In genomic region chr17:30459706-30460105, GRCm38 (mm10) we compare ENCODE assay signal across 22 mouse cellular contexts.
A peak's percentile ranks its signal among the peaks of the same experiment; 100 is the strongest.
DNase-seq lines count a peak whose midpoint lies in the region; ATAC-seq and TF ChIP-seq lines count a peak whose summit lies in the region.
"Had no signal": no experiment of that assay in that cellular context is flagged by ENCODE, and none has a peak within 500 bp of the region (broad histone marks: within the 10 kb centered on the region; RNA-seq: fewer than 3 reads in every experiment).

No protein-coding gene starts in this region.

- TF ChIP-seq CTCF in intestine, postnatal 0 days (IDR thresholded peaks at IDR 0.05; ENCODE audit: low read depth): no peak

- no peak overlapping the region for H3K4me3 ChIP-seq in intestine, postnatal 0 days (ENCODE audit: low read depth, low read length)
- H3K4me3 ChIP-seq: embryonic facial prominence, embryonic 10.5 days; heart, embryonic 12.5 days; hindbrain, embryonic 15.5 days; kidney, embryonic 15.5 days; midbrain, embryonic 12.5 days; neural tube, embryonic 13.5 days had no signal

- H3K9ac ChIP-seq in intestine, postnatal 0 days (ENCODE audit: low read depth, low read length): no peak overlapping the region
- H3K9ac ChIP-seq: forebrain, postnatal 0 days; heart, embryonic 12.5 days; hindbrain, embryonic 15.5 days; kidney, embryonic 15.5 days; midbrain, embryonic 12.5 days; neural tube, embryonic 13.5 days had no signal

- no peaks in the 10 kb centered on the region for H3K9me3 ChIP-seq in intestine, postnatal 0 days (ENCODE audit: control insufficient read depth)
- H3K9me3 ChIP-seq: embryonic facial prominence, embryonic 10.5 days; heart, embryonic 12.5 days; hindbrain, embryonic 15.5 days; kidney, embryonic 15.5 days; midbrain, embryonic 12.5 days; neural tube, embryonic 13.5 days had no signal

- H3K4me2 ChIP-seq in intestine, postnatal 0 days (replicated peaks; ENCODE audit: low read depth): no peak overlapping the region
- H3K4me2 ChIP-seq: heart, embryonic 12.5 days; hindbrain, embryonic 15.5 days; kidney, embryonic 15.5 days; midbrain, embryonic 12.5 days; neural tube, embryonic 13.5 days had no signal

- intact Hi-C loops in left cerebral cortex, postnatal 4 days (cut with DNase I): loop anchor here (5.0 to 10.0 kb wide), 2 partner anchors 355 to 572 kb away; no protein-coding TSS in a partner anchor

- 83% methylated on average over 5 of the region's 5 CpGs for WGBS in intestine, postnatal 0 days

- H3K27ac ChIP-seq in intestine, postnatal 0 days (ENCODE audit: low read depth, low read length): no peak overlapping the region
- H3K27ac ChIP-seq: embryonic facial prominence, embryonic 10.5 days; kidney, embryonic 15.5 days; midbrain, embryonic 12.5 days had no signal

- H3K4me1 ChIP-seq in intestine, postnatal 0 days (replicated peaks; ENCODE audit: control insufficient read depth, insufficient read depth, low read length): no peaks in the 10 kb centered on the region

- H3K27me3 ChIP-seq in intestine, postnatal 0 days (replicated peaks; ENCODE audit: control insufficient read depth, insufficient read depth, low read length): no peaks in the 10 kb centered on the region
- H3K27me3 ChIP-seq: heart, embryonic 12.5 days; hindbrain, embryonic 15.5 days; kidney, embryonic 15.5 days; midbrain, embryonic 12.5 days; neural tube, embryonic 13.5 days had no signal

- ATAC-seq in intestine, postnatal 0 days: no peak
- ATAC-seq: forebrain, postnatal 0 days; intestine, embryonic 16.5 days had no signal

- peak; percentile 50 to 63 for DNase-seq in cerebellum, postnatal 10 days
- no peak for DNase-seq in cerebellum, adult 9-11 months
- peak; percentile 58 for DNase-seq in left cerebral cortex, postnatal 4 days
- no peak for DNase-seq in left cerebral cortex, adult 18-20 months (ENCODE audit: low spot score in 2 of 2)
- peak; percentile 69 for DNase-seq in MN1 (ENCODE audit: low spot score)
- DNase-seq in lung, postnatal 14 days: peak; percentile 57
- DNase-seq: adrenal gland, postnatal 14 days; cerebellum, adult 8-10 months; forebrain, postnatal 0 days; gastrocnemius, postnatal 14 days; heart, postnatal 10 days; kidney, postnatal 4 days; thymus, adult 18-20 months; thymus, postnatal 36 days had no signal

- peaks cover 4% of the 10 kb centered on the region; the same call in 1 of the 2 replicates for H3K36me3 ChIP-seq in intestine, postnatal 0 days (ENCODE audit: control insufficient read depth, insufficient read depth)
- H3K36me3 ChIP-seq: embryonic facial prominence, embryonic 10.5 days; heart, embryonic 12.5 days; hindbrain, embryonic 15.5 days; kidney, embryonic 15.5 days; midbrain, embryonic 12.5 days; neural tube, embryonic 13.5 days had no signal

Comparison
In these comparisons a context has a peak if more than half of its experiments do, and no peak if none do; other contexts are left out.
1. DNase-seq: peak in cerebellum, postnatal 10 days (2 of 2), left cerebral cortex, postnatal 4 days (single experiment), MN1 (single experiment) and lung, postnatal 14 days (single experiment); none in cerebellum, adult 9-11 months (single experiment) and left cerebral cortex, adult 18-20 months (0 of 2).